ENCODE assay signal across 22 mouse cellular contexts in genomic region chr2:167233009-167233335, GRCm38 (mm10). TPM values are rescaled to one million over a fixed set of nuclear protein-coding genes. Genes with fewer than 3 reads are reported as not detected.
DNase-seq lines count a peak whose midpoint lies in the region; ATAC-seq and TF ChIP-seq lines count a peak whose summit lies in the region.
"Had no signal": no experiment of that assay in that cellular context is flagged by ENCODE, and none has a peak within 500 bp of the region (broad histone marks: within the 10 kb centered on the region; RNA-seq: fewer than 3 reads in every experiment).

No protein-coding gene starts in this region.

- H3K79me2 ChIP-seq in myocyte (ENCODE audit: control insufficient read depth, insufficient read depth) = peaks cover 52% of the 10 kb centered on the region

- no peak overlapping the region for H3K4me3 ChIP-seq in heart, embryonic 13.5 days
- no peak overlapping the region for H3K4me3 ChIP-seq in embryonic facial prominence, embryonic 14.5 days (ENCODE audit: low read depth, low read length)
- H3K4me3 ChIP-seq in myocyte = no peak overlapping the region
- H3K4me3 ChIP-seq: embryonic facial prominence, embryonic 13.5 days; erythroblast, embryonic 14.5 days; forebrain, embryonic 10.5 days; intestine, embryonic 15.5 days had no signal

- H3ac ChIP-seq in myocyte (ENCODE audit: control insufficient read depth, insufficient read length) = no peak overlapping the region

- TF ChIP-seq POLR2A in myocyte (IDR thresholded peaks at IDR 0.05; ENCODE audit: insufficient read length, low read depth) = no peak

- peaks cover 60% of the 10 kb centered on the region for H3K4me1 ChIP-seq in heart, embryonic 13.5 days
- H3K4me1 ChIP-seq in embryonic facial prominence, embryonic 14.5 days (ENCODE audit: control insufficient read depth, insufficient read depth, low read length) = peaks cover 16% of the 10 kb centered on the region; the same call in 1 of the 2 replicates

- peak overlapping the region; percentile 72; the same call in 1 of the 2 replicates for H3K27ac ChIP-seq in heart, embryonic 13.5 days (replicated peaks)
- H3K27ac ChIP-seq in embryonic facial prominence, embryonic 14.5 days (replicated peaks; ENCODE audit: low read depth, low read length) = 0 out of 2 replicates have a peak overlapping the region, but pooled peaks have one; percentile 35
- H3K27ac ChIP-seq: hindbrain, embryonic 14.5 days; intestine, embryonic 15.5 days had no signal

- no peak for ATAC-seq in heart, embryonic 13.5 days (ENCODE audit: extremely low read depth, insufficient number of reproducible peaks, low FRiP score, low TSS enrichment)
- ATAC-seq in embryonic facial prominence, embryonic 14.5 days (ENCODE audit: low read depth) = no peak
- ATAC-seq: CD4-positive, CD25-positive, alpha-beta regulatory T cell, adult 4 months; forebrain, embryonic 14.5 days; intestine, embryonic 15.5 days had no signal

- H3K9me3 ChIP-seq in heart, embryonic 13.5 days = no peaks in the 10 kb centered on the region
- no peaks in the 10 kb centered on the region for H3K9me3 ChIP-seq in embryonic facial prominence, embryonic 14.5 days (ENCODE audit: control insufficient read depth, low read length)
- H3K9me3 ChIP-seq: embryonic facial prominence, embryonic 13.5 days; forebrain, embryonic 10.5 days; G1E; intestine, embryonic 15.5 days had no signal

- H3K36me3 ChIP-seq in heart, embryonic 13.5 days = no peaks in the 10 kb centered on the region
- no peaks in the 10 kb centered on the region for H3K36me3 ChIP-seq in embryonic facial prominence, embryonic 14.5 days (ENCODE audit: control insufficient read depth, insufficient read depth, low read length)
- H3K36me3 ChIP-seq in myocyte (ENCODE audit: control insufficient read depth, insufficient read depth) = no peaks in the 10 kb centered on the region
- H3K36me3 ChIP-seq: embryonic facial prominence, embryonic 13.5 days; forebrain, embryonic 10.5 days; G1E; intestine, embryonic 15.5 days had no signal

- H3K27me3 ChIP-seq in heart, embryonic 13.5 days (replicated peaks) = no peaks in the 10 kb centered on the region
- no peaks in the 10 kb centered on the region for H3K27me3 ChIP-seq in embryonic facial prominence, embryonic 14.5 days (replicated peaks; ENCODE audit: control insufficient read depth, insufficient read depth, low read length)
- no peaks in the 10 kb centered on the region for H3K27me3 ChIP-seq in myocyte (ENCODE audit: control insufficient read depth, insufficient read depth, insufficient read length)
- H3K27me3 ChIP-seq: intestine, embryonic 15.5 days had no signal

- DNase-seq in heart, adult 8-10 months (ENCODE audit: low spot score) = no peak
- DNase-seq in NIH3T3 (ENCODE audit: low read depth) = peak; percentile 54
- no peak for DNase-seq in embryonic facial prominence, embryonic 14.5 days (ENCODE audit: low spot score)
- DNase-seq in lung, postnatal 25 days (ENCODE audit: low spot score) = no peak
- DNase-seq in urinary bladder, postnatal 25 days (ENCODE audit: low spot score) = no peak
- DNase-seq: B cell, adult 2 months; cerebellum, adult 11 months; cerebellum, adult 9-10 months; cerebellum, postnatal 25 days; gastrocnemius, postnatal 10 days; heart, postnatal 4 days had no signal

- no peak overlapping the region for H3K9ac ChIP-seq in heart, embryonic 13.5 days
- H3K9ac ChIP-seq in embryonic facial prominence, embryonic 14.5 days (ENCODE audit: low read depth, low read length) = no peak overlapping the region
- H3K9ac ChIP-seq: hindbrain, embryonic 14.5 days; intestine, embryonic 15.5 days had no signal

- no peak overlapping the region for H3K4me2 ChIP-seq in heart, embryonic 13.5 days
- no peak overlapping the region for H3K4me2 ChIP-seq in embryonic facial prominence, embryonic 14.5 days (ENCODE audit: low read depth, low read length)
- H3K4me2 ChIP-seq in myocyte (ENCODE audit: low read depth) = peak overlapping the region; percentile 74
- H3K4me2 ChIP-seq: heart, embryonic 11.5 days; hindbrain, embryonic 14.5 days had no signal

- WGBS in heart, embryonic 13.5 days = 79% methylated on average over 5 of the region's 5 CpGs
- 63% methylated on average over 5 of the region's 5 CpGs for WGBS in embryonic facial prominence, embryonic 14.5 days

TF ChIP-seq in myocyte, 11 proteins besides CTCF, POLR2A, EP300 and RAD21:
- no peak for TF ChIP-seq CEBPB (IDR thresholded peaks at IDR 0.05; ENCODE audit: insufficient read depth, poor library complexity, severe bottlenecking)
- no peak for TF ChIP-seq REST (IDR thresholded peaks at IDR 0.05; ENCODE audit: insufficient read depth, insufficient read length)
- no peak for TF ChIP-seq TCF3 (IDR thresholded peaks at IDR 0.05; ENCODE audit: insufficient read length, low read depth)
- no peak for TF ChIP-seq E2F4 (IDR thresholded peaks at IDR 0.05; ENCODE audit: insufficient read depth)
- TF ChIP-seq TCF12 (IDR thresholded peaks at IDR 0.05; ENCODE audit: insufficient read depth, poor library complexity, severe bottlenecking) = no peak
- TF ChIP-seq MAX (IDR thresholded peaks at IDR 0.05; ENCODE audit: low read depth) = no peak
- TF ChIP-seq POLR2AphosphoS2 (IDR thresholded peaks at IDR 0.05; ENCODE audit: insufficient read length, low read depth) = no peak
- no peak for TF ChIP-seq MYOD1 (IDR thresholded peaks at IDR 0.05; ENCODE audit: control insufficient read depth in 1 of 3, insufficient read length in 2 of 3, low read depth in 2 of 3)
- no peak for TF ChIP-seq USF1 (IDR thresholded peaks at IDR 0.05; ENCODE audit: low read depth)
- no peak for TF ChIP-seq SRF (IDR thresholded peaks at IDR 0.05; ENCODE audit: control insufficient read depth, insufficient read length, low read depth)
- TF ChIP-seq MYOG (IDR thresholded peaks at IDR 0.05; ENCODE audit: control insufficient read depth in 1 of 3, insufficient read depth in 1 of 3, insufficient read length in 2 of 3, low read depth in 2 of 3) = no peak

RNA-seq across cellular contexts. Expression of gene Ptgis, which starts 7.4 kb away (rescaled TPM):
- polyA plus RNA-seq in heart, embryonic 13.5 days (2015; fragmentation: Nextera tagmentation; extraction: Ambion mirVana) = 21.6 and 21.8 TPM in 2 replicates
- total RNA-seq in heart, adult 8-10 months (2022) = 10 to 100 TPM; 14.5 to 23.5 (median 16.9) TPM
- 37.6 and 38.3 TPM in 2 replicates for polyA plus RNA-seq in embryonic facial prominence, embryonic 14.5 days (2014; fragmentation: Nextera tagmentation; extraction: Ambion mirVana)
- polyA plus RNA-seq in myocyte (2012; fragmentation: generic; extraction: Trizol) = 116 TPM
- total RNA-seq: G1E had no signal
- polyA plus RNA-seq: erythroblast, embryonic 14.5 days; G1E had no signal

RNA-seq across cellular contexts. Expression of gene Kcnb1, which starts 43.0 kb away (rescaled TPM):
- polyA plus RNA-seq in heart, embryonic 13.5 days (2015; fragmentation: Nextera tagmentation; extraction: Ambion mirVana) = 0.19 and 0.49 TPM in 2 replicates
- 10 to 100 TPM; 33.9 to 43.8 (median 38.8) TPM for total RNA-seq in heart, adult 8-10 months (2022)
- 1.7 and 2.1 TPM in 2 replicates for polyA plus RNA-seq in embryonic facial prominence, embryonic 14.5 days (2014; fragmentation: Nextera tagmentation; extraction: Ambion mirVana)
- 0.42 TPM for polyA plus RNA-seq in myocyte (2012; fragmentation: generic; extraction: Trizol)
- polyA plus RNA-seq: erythroblast, embryonic 14.5 days; G1E had no signal
